Mouse (Mus musculus) layer of hippocampus, postnatal 14 days (tissue): Measurements from ENCODE around the gene Rcan2. TPM values are rescaled to one million over a fixed set of nuclear protein-coding genes. Genes with fewer than 3 reads are reported as not detected.

Experiments used
- DNase-seq, 2 experiments: peaks; one replicate each; pipeline ENCODE4 v3.0.0; 2021 to 2022; ENCODE audit warnings: low spot score in 2 of 2, mixed read lengths in 1 of 2
- total RNA-seq, 2 experiments: library from RNA; stranded (reverse); gene quantifications; 2 replicates each; pipeline ENCODE4 v1.2.3; 2021

Rcan2 gene
- total RNA-seq, 2 experiments from 2014 or later, result 46.3 to 47.4 TPM

DNA sequence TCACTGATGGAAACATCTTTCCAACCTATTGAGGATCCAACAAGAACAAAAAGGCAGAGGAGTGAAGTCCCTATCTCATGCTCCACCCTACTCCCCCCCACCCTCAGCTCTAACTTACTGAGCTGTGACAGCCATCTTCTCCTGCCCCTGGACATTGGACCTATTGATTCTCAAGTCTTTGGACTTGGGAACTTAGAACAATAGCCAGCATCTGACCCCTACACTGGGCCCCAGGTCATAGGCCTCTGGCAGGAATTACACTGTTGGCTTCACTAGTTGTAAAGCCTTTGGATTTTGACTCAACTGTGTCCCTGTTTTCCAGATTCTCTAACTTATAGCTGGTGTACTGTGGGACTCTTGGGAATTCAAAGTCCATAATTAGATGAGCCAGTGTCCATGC, 270.5 kb downstream of the Rcan2 start:
- DNase-seq, result no peak

DNA sequence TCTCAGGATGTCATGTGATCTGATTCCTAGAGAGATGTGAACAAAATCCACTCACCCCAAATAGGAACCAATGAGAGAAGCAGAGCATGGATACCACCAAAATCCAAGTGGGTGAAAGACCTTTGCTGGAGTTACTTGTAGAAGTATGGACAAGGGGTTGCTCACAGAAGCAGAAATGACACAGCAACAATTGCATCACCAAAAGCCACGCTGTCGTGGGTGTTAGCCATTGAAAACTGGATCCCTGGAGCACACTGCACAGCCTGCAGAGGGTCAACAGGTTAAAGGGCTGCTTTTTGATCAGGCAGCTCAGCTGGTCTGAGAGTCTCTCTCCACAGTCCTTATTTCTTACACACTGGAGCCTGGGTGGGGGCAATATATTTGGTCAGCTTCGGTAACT, 274.4 kb downstream of the Rcan2 start:
- DNase-seq, result no peak

DNA sequence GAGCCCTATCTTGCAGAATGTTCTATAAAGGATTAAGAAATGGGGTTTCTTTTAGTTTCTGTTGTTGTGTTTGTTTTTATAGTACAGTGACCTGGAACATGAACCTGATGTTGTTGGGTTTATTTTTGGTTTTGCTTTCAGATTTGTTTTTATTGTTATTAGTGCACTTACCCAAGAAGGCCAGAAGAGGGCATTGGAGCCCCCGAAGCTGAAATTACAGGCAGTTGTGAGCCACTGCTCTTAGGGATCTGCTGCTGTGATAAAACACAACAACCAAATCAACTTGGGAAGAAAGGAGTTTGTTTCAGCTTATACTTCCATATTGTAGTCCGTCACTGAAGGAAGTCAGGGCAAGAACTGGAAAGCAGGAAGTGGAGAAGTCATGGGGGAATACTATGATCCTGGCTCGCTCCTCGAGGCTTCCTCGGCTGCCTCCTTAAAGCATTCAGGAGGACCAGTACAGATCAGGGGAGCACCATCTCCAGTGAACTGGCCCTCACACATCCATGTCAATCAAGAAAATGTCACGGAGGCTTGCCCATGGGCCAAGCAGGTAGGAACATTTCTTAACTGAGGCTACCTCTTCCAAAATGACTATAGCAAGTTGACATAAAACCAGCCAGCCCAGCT, 275.0 kb downstream of the Rcan2 start:
- peak in 1 of 2 experiments; percentile 31 for DNase-seq

DNA sequence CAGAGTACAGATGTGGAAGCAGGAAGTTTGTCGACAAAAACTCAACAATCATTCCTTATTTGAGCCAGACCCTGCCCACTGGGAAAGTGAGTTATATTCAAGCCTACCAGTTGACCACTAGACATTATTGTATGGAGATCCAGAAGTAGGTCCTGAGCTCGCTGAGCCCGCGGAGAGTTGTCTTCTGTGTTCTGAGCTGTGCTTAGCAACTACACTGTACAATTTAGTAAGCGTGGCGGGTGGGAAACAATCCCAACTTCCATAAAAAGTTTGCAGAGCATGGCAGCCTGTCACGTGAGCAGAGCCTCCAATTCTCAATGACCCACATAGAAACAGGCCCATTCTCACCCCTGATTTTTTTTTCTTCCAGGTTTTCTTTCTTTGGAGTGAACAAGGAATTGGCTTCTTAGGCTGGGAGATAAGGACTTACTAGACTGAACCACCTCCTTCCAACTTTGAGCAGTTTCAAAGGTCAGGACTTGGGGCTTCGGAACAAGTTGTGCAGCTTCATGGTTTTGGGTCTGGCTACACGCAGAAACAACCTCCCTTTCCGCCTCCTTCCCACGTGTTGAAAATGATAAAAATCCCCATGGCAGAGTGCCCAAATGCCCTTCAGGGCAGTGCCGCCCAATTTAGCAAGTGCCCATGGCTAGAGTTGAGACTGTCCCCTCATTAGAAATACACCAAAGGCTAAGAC, 276.1 kb downstream of the Rcan2 start:
- DNase-seq, result no peak

DNA sequence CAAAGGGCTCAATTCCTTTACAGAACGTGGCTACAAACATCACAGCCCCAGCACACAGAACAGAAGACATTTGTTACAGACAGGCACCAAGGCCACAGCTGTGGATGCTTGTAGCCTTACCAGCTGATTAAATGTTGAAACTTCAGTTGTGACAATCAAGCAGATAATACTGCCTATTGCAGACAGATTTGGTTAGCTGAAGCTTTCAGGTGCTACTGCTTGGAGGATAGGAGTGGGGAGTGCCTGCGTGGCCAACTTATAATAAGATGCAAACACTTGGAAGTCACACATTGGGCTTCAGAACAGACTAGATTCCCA, 276.7 kb downstream of the Rcan2 start:
- DNase-seq, result no peak

DNA sequence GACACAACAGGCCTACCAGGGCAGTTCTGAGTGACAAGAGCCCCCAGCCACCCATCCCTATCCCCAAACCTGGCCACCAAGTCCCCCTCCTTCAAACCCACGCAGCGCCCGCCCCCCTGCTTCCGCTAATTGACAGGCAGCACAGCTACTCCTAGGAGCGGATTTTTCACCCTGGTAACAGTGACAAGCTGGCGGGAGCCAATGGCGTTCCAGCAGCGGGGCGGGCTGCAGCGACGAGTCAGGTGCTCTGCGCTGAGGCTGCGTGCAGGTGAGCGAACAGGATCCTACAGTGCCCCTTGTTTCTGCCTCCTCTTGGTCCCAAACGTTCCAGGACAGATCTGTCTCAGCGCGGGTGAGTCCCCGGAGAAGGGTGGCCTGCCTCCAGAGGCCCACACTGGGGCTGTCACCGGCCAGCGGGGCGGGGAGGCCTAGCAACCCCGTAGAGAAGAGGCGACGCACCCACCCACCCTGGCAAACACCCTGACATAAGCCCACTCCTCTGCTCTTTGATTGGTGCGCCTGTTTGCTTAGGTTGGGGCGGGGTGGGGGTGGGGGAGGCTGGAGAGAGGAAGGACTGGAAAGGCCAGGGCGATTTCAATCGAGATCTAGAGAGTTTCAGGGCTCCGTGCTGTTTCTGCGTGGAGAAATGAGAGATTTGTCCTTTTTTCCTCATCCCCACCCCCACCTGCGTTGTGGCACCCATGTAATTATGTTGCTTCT, 277.6 kb downstream of the Rcan2 start, which contains the start of gene Enpp5:
TSS of gene Enpp5 (plus strand) at position 183 of the 720 bp plus-strand sequence.
- peak; percentile 88 to 92 for DNase-seq

DNA sequence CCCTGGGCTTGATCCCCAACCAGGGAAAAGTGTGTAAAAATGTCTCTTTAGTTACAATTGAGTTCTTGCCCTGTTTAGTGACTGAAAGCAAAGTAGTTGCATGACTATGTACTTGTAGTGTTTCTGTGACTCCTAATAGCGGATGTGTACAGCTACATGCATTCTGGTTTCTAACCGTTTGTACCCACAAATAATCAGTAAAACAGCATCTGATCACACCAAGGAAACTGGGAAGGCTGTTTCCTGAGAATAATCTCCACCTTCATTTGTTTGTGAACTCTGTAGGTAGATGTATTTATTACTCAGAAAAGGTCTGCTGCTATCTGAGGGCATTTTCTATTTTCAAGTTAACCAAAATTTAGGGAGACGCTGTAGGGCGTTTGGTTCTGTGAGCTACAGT, 282.0 kb downstream of the Rcan2 start:
- no peak for DNase-seq

DNA sequence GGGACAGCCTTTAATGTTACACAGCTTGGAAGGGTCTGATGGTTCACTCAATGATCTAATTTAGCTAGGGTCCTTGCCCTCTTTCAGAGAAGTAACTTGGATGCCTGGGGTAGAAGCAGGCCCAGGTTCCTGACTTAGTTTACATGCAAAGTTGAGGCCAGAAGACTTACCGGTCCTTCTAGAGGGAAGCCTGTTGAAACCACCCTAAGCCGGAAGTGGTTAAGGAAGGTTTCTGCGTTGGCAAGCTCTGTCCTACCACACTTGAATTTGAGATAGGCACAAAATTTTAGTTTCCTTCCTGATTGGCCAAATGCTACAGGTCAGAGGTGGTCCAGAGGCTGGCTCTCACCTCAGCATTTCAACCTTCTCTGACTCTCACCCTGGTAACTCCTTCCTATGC, 287.1 kb downstream of the Rcan2 start:
- no peak for DNase-seq

Other genes starting within 250 kb of the Rcan2 start
- gene Pla2g7, start 233.3 kb upstream of the Rcan2 start, total RNA-seq, result 10 to 100 TPM; 90.7 to 93.7 TPM
- under 1 TPM; 0.38 to 0.55 TPM for gene Tdrd6, start 171.1 kb upstream of the Rcan2 start, total RNA-seq
- 10 to 100 TPM; 30.3 to 34.8 TPM for gene Slc25a27, start 134.1 kb upstream of the Rcan2 start, total RNA-seq
- 1 to 10 TPM in 1 of 2 experiments, under 1 TPM in 1; 0.99 to 1.6 TPM for gene Cyp39a1, start 133.9 kb upstream of the Rcan2 start, total RNA-seq